Mouse (Mus musculus) adrenal gland, postnatal 4 days (tissue): ENCODE measurements around the gene Rdh8. TPM values are rescaled to one million over a fixed set of nuclear protein-coding genes. Genes with fewer than 3 reads are reported as not detected.

Experiments used
- total RNA-seq, 2 experiments: library from RNA; stranded (reverse); gene quantifications; 2 replicates each; pipeline ENCODE4 v1.2.3; 2021

Gene Rdh8
- total RNA-seq, 2 experiments from 2014 or later = not detected

Other genes with a start within 250 kb of the Rdh8 start
- gene Zfp846, start 237.2 kb upstream of the Rdh8 start, total RNA-seq = 10 to 100 TPM; 12.0 to 13.6 TPM
- 100 to 1,000 TPM; 271 to 275 TPM for gene Ubl5, start 175.6 kb upstream of the Rdh8 start, total RNA-seq
- gene Fbxl12, start 173.7 kb upstream of the Rdh8 start, total RNA-seq = 10 to 100 TPM; 31.6 to 32.7 TPM
- 10 to 100 TPM; 23.4 to 23.6 TPM for gene Pin1, start 166.4 kb upstream of the Rdh8 start, total RNA-seq
- 1 to 10 TPM; 6.5 to 8.5 TPM for gene Olfm2, start 72.2 kb upstream of the Rdh8 start, total RNA-seq
- 100 to 1,000 TPM; 233 TPM for gene Col5a3, start 3.4 kb upstream of the Rdh8 start, total RNA-seq
- gene A230050P20Rik, start 50.1 kb downstream of the Rdh8 start, total RNA-seq = 10 to 100 TPM; 34.4 to 43.7 TPM
- gene Angptl6, start 61.2 kb downstream of the Rdh8 start, total RNA-seq = 1 to 10 TPM; 2.7 to 3.2 TPM
- gene Ppan, start 69.7 kb downstream of the Rdh8 start, total RNA-seq = 10 to 100 TPM; 47.4 to 53.4 TPM
- gene Eif3g, start 80.1 kb downstream of the Rdh8 start, total RNA-seq = 100 to 1,000 TPM; 177 TPM
- gene Dnmt1, start 141.4 kb downstream of the Rdh8 start, total RNA-seq = 10 to 100 TPM; 71.8 to 89.6 TPM
- gene S1pr2, start 158.3 kb downstream of the Rdh8 start, total RNA-seq = 10 to 100 TPM; 12.2 to 17.0 TPM
- 10 to 100 TPM; 96.9 to 97.0 TPM for gene Mrpl4, start 184.2 kb downstream of the Rdh8 start, total RNA-seq
- 10 to 100 TPM in 1 of 2 experiments, 1 to 10 TPM in 1; 10.0 to 11.7 TPM for gene Icam1, start 197.5 kb downstream of the Rdh8 start, total RNA-seq
- gene Icam4, start 210.9 kb downstream of the Rdh8 start, total RNA-seq = 1 to 10 TPM; 3.8 to 4.5 TPM
- 1 to 10 TPM in 1 of 2 experiments, under 1 TPM in 1; 0.81 to 1.3 TPM for gene Icam5, start 213.6 kb downstream of the Rdh8 start, total RNA-seq
- not detected for gene Zglp1, start 248.6 kb downstream of the Rdh8 start, total RNA-seq